Mouse (Mus musculus): ENCODE measurements around the gene Adamts18. TPM values are rescaled to one million over a fixed set of nuclear protein-coding genes. Genes with fewer than 3 reads are reported as not detected.

The Adamts18 gene
- polyA plus RNA-seq (2015; fragmentation: Nextera tagmentation; extraction: Ambion mirVana), result 7.9 and 9.3 TPM in 2 replicates

DNA sequence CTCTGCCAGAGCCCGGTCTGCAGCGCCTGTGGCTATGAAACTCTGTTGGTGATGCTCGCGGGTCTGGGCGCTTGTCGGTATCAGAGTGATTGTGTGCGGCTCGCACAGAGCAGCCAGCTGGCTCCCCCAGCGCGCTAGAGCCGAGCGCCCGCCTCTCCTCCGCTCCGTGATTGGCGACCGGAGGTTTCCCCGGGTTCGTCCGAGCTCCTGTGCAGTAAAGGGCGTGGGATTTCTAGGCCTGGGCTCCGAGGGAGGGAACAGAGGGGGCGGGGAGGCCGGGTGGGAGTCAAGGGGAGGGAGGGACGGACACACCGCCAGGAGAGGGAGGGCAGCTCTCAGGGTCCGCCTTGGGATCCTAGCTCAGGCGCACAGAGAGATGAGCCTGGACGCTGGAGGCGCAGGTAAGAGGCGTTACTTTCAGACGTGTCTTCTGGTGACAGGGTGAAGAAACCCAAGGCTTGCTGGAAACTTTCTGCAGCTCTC is at the start of gene Adamts18:
TSS of gene Adamts18 (minus strand) at position 86 of the 483 bp plus-strand sequence.
- Histone ChIP-seq H3K4me1 (peaks cover 24% of the 10 kb centered on the region), H3K36me3 (no peaks in the 10 kb centered on the region), H3K27me3 (peaks cover 44% of the 10 kb centered on the region), H3K27ac (replicated peaks) (peak within 1 kb of the TSS; percentile 28; the same call in 1 of the 2 replicates), H3K4me2 (replicated peaks) (peak within 1 kb of the TSS; percentile 96), H3K4me3 (replicated peaks) (peak within 1 kb of the TSS; percentile 52), H3K9ac (peak within 1 kb of the TSS; percentile 31; the same call in 1 of the 2 replicates), H3K9me3 (replicated peaks) (no peaks in the 10 kb centered on the region; the same call in 1 of the 2 replicates)
- ATAC-seq (ENCODE audit: insufficient number of reproducible peaks, low FRiP score, low TSS enrichment, low read depth), result peak; percentile 78
- WGBS, result under 1% methylated on average over 32 of the region's 32 CpGs

DNA sequence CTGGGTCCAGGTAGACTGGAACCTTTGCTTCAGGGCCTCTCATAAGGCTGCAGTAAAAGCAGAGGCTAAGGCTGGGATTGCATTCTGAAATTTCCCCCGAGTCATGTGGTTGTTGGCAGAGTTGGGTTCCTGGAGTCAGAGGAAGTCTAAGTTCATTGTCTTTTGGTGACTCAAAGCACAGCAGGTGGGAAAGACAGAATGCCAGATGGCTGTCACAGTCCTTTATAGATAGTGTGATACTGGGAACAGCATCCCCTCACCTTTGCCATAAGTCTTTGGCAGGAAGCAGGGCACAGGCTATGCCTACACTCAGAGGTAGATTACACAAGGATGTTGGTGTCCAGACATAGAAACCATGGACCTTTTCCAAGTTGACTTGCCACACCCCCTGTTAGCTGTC is 47.9 kb upstream of the Adamts18 start:
- Histone ChIP-seq H3K36me3 (no peaks in the 10 kb centered on the region), H3K4me3 (replicated peaks) (no peak overlapping the region), H3K27ac (replicated peaks) (no peak overlapping the region), H3K27me3 (no peaks in the 10 kb centered on the region), H3K4me2 (replicated peaks) (no peak overlapping the region), H3K9ac (no peak overlapping the region), H3K9me3 (replicated peaks) (no peaks in the 10 kb centered on the region), H3K4me1 (no peaks in the 10 kb centered on the region)
- peak; percentile 29; the same call in 1 of the 2 replicates for ATAC-seq (ENCODE audit: insufficient number of reproducible peaks, low FRiP score, low TSS enrichment, low read depth)
- 88% methylated on average over 1 of the region's 1 CpGs for WGBS

DNA sequence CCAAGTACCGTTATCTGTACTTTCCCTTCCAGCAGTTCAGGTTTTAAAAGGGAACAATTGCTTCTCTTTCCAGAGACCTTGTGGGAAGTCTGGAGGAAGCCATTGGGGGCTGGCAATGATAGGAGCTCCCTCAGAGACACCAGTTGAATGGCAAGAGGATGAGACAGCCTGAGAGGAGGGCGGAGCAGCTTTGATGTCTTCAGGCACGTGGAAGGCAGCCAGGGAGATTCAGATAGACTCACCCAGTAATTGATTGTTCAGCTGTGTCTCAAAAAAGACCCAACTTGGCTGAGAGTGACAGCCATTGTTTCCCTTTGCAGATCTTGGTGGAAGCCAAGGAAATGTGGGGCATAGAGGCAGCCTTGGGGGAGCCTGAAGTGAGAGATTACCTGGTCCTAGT is 42.8 kb upstream of the Adamts18 start:
- no peak overlapping the region for H3K4me2 ChIP-seq (replicated peaks)
- no peaks in the 10 kb centered on the region for H3K36me3 ChIP-seq
- H3K27me3 ChIP-seq, result no peaks in the 10 kb centered on the region
- H3K9ac ChIP-seq, result no peak overlapping the region
- no peaks in the 10 kb centered on the region for H3K9me3 ChIP-seq (replicated peaks)
- WGBS, result 43% methylated on average over 3 of the region's 3 CpGs
- H3K27ac ChIP-seq (replicated peaks), result no peak overlapping the region
- no peaks in the 10 kb centered on the region for H3K4me1 ChIP-seq
- no peak for ATAC-seq (ENCODE audit: insufficient number of reproducible peaks, low FRiP score, low TSS enrichment, low read depth)
- H3K4me3 ChIP-seq (replicated peaks), result no peak overlapping the region

DNA sequence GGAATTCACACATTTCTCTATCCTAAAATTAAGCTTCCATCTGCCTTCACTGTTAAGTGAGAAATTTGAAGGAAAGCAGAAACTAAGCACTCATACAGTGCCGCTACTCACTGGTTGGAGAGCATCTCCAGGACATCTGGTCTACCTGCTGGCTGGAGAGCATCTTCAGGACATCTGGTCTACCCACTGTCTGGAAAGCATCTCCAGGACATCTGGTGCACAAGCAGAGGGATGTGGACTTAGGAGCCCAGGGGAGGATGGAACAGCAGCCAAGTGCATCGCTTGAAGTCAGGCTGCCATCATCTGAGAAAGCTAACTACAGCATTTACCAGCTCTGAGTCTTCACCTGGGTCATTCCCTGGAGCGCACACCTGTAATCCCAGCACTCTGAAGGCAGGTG is 38.0 kb upstream of the Adamts18 start:
- Histone ChIP-seq H3K36me3 (no peaks in the 10 kb centered on the region), H3K9ac (no peak overlapping the region), H3K4me3 (replicated peaks) (no peak overlapping the region), H3K4me1 (no peaks in the 10 kb centered on the region), H3K4me2 (replicated peaks) (no peak overlapping the region), H3K27me3 (no peaks in the 10 kb centered on the region), H3K9me3 (replicated peaks) (no peaks in the 10 kb centered on the region), H3K27ac (replicated peaks) (no peak overlapping the region)
- 85% methylated on average over 3 of the region's 3 CpGs for WGBS
- no peak for ATAC-seq (ENCODE audit: insufficient number of reproducible peaks, low FRiP score, low TSS enrichment, low read depth)

DNA sequence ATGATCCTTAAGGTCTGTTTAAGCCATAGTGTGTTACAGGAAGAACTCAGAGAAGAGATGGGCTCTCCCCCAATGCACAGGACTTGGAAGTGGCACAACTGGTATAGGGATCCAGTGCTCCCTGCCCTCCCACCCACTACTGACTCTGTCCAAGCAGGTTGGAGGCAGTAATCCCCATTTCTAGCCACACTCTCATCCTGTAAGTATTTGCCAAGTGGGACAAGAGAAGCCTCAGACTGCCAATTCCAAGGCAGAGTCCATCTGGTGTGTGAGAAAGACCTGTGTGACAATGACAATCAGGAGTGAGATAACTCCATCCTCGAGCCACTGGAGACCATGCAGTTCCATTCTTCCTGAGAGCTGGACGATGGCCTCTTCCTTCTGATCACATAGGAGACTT is 36.6 kb upstream of the Adamts18 start:
- Histone ChIP-seq H3K9me3 (replicated peaks) (no peaks in the 10 kb centered on the region), H3K27me3 (no peaks in the 10 kb centered on the region), H3K36me3 (no peaks in the 10 kb centered on the region), H3K4me3 (replicated peaks) (no peak overlapping the region), H3K9ac (no peak overlapping the region), H3K4me1 (no peaks in the 10 kb centered on the region), H3K27ac (replicated peaks) (no peak overlapping the region), H3K4me2 (replicated peaks) (no peak overlapping the region)
- WGBS, result 74% methylated on average over 2 of the region's 2 CpGs
- ATAC-seq (ENCODE audit: insufficient number of reproducible peaks, low FRiP score, low TSS enrichment, low read depth), result no peak

DNA sequence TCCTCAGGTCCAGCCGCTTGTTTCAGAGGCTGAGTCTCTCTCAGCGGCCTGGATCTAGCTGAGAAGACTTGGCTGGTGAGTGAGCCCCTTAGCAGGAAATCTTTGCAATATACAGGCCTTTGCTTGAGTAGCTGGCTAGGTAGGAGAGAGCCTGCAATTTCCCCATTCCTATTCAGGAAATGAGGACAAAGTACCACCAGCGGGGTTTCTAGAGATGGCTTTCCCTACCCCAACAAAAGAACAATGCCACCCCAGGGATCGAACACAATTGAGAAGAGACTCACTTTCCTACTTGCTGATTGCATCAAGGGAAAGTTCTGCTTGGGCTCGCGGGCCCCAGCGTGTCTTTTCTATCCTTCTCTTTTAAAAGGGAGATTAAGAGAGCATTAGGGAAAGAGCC is 35.5 kb upstream of the Adamts18 start:
- 27% methylated on average over 7 of the region's 7 CpGs for WGBS

DNA sequence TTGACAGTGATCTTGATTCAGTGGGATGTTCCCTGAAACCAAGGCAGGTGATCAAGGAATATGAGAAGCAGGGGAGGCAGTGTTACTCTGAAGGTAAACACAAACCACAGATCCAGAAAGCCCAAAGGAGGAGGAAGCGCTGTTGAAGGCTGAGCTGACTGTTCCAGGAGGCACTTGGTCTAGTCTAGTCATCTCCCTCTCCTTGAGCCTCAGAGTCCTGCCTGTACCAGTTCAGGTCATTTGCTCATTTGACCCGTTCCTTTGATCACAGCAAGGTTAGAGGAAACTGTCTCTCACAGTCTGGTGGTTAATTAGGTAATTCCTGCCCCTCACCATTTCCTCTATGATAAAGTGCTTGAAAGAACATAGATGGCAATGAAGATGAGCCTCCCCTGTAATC is 34.0 kb upstream of the Adamts18 start:
- Histone ChIP-seq H3K27ac (replicated peaks) (no peak overlapping the region), H3K9ac (no peak overlapping the region), H3K9me3 (replicated peaks) (no peaks in the 10 kb centered on the region), H3K36me3 (no peaks in the 10 kb centered on the region), H3K4me2 (replicated peaks) (no peak overlapping the region), H3K4me3 (replicated peaks) (no peak overlapping the region), H3K4me1 (no peaks in the 10 kb centered on the region), H3K27me3 (no peaks in the 10 kb centered on the region)
- ATAC-seq (ENCODE audit: insufficient number of reproducible peaks, low FRiP score, low TSS enrichment, low read depth), result no peak
- 61% methylated on average over 2 of the region's 2 CpGs for WGBS

More for the DNA sequence above, 35.5 kb upstream of the Adamts18 start:
- no peak overlapping the region for H3K27ac ChIP-seq (replicated peaks)
- H3K4me2 ChIP-seq (replicated peaks), result no peak overlapping the region
- H3K4me1 ChIP-seq, result no peaks in the 10 kb centered on the region
- H3K9me3 ChIP-seq (replicated peaks), result no peaks in the 10 kb centered on the region
- H3K9ac ChIP-seq, result no peak overlapping the region
- H3K27me3 ChIP-seq, result no peaks in the 10 kb centered on the region
- no peak overlapping the region for H3K4me3 ChIP-seq (replicated peaks)
- no peaks in the 10 kb centered on the region for H3K36me3 ChIP-seq
- ATAC-seq (ENCODE audit: insufficient number of reproducible peaks, low FRiP score, low TSS enrichment, low read depth), result no peak

DNA sequence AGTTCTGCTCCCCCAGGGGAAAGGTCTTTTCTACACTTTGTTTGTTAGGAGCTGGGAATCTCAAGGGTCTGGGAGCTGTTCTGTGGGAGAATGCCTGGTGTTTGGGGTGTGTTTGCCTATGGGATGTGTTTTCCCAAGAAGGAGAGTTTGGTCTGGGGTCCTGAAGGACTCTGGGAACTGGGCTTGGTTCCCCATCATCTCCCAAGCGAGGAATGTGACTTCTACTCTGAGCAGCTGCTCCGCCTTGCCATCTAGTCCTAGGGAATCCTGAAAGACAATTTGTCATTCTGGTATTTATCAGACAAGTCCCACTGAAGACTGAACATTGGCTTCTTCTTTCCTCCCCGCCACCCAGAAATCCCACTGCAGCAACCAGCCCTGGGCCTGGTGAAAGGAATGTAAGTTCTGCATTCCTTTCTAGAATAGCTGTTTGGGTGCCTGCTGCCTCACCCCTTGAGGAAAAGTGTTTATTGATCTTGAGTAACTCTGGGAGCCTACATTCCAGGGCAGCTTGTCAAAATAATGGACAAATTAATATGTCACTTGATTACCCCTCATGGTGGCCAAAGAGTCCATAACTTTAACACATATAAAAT is 30.0 kb upstream of the Adamts18 start:
- Histone ChIP-seq H3K27me3 (no peaks in the 10 kb centered on the region), H3K9ac (no peak overlapping the region), H3K27ac (replicated peaks) (no peak overlapping the region), H3K9me3 (replicated peaks) (no peaks in the 10 kb centered on the region), H3K36me3 (no peaks in the 10 kb centered on the region), H3K4me2 (replicated peaks) (no peak overlapping the region), H3K4me3 (replicated peaks) (no peak overlapping the region), H3K4me1 (0 out of 2 replicates have a peak, but pooled peaks cover 2% of the 10 kb centered on the region)
- 52% methylated on average over 3 of the region's 3 CpGs for whole genome bisulfite sequencing
- ATAC-seq (ENCODE audit: insufficient number of reproducible peaks, low FRiP score, low TSS enrichment, low read depth), result no peak

DNA sequence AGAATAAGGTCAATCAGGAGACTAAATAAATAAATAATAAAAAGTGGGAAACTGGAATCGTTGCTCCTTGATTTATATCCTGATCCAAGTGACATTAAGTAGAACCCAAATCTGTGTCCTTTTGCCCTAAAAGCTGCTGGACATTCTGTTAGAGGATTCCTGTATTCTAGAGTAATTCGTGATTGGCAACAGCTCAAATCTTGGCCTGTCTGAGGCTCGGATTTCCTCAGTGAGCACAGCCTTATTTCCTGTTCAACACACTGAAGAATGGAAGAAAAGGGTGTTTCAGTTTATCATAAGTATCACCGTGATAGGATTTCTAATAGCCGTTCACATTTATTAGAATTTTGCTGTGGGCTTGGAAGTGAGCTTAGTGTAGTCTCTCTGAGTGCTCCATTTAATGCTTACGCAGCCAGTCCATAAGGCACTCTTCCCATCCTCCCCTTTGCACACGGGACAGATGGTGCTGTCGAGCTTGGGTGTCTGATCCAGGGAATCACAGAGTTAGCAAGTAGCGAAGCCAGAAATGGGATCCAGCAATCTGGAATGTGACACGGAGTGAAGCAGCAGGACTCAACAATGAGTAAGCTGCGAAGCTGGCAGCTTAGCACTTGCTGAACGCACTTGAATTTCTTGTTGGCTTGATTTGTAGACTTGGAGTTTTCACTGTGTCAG is 25.0 kb upstream of the Adamts18 start:
- no peak overlapping the region for H3K4me3 ChIP-seq (replicated peaks)
- ATAC-seq (ENCODE audit: insufficient number of reproducible peaks, low FRiP score, low TSS enrichment, low read depth), result no peak
- 66% methylated on average over 12 of the region's 12 CpGs for WGBS
- no peak overlapping the region for H3K4me2 ChIP-seq (replicated peaks)
- H3K9me3 ChIP-seq (replicated peaks), result no peaks in the 10 kb centered on the region
- no peaks in the 10 kb centered on the region for H3K27me3 ChIP-seq
- no peak overlapping the region for H3K27ac ChIP-seq (replicated peaks)
- no peaks in the 10 kb centered on the region for H3K36me3 ChIP-seq
- no peak overlapping the region for H3K9ac ChIP-seq
- 0 out of 2 replicates have a peak, but pooled peaks cover 2% of the 10 kb centered on the region for H3K4me1 ChIP-seq

DNA sequence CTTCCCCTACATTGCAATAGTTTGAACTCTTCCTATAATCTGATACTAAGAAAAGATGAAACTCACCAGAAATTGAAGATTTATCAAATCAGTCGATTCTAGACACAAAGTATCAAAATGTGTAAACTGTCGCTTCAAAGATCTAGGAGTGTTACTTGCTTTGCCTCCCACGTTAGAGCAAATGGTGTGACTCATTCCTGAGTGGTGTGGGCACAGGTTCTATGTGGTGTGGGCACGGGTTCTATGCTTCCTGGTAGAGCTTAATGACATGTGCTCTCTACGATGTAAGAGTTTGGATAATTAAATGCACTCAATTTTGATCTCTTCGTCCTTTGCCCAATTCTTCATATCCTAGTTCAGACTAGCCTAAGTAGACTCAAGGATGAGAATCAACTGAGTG is 23.9 kb upstream of the Adamts18 start:
- 86% methylated on average over 6 of the region's 6 CpGs for WGBS
- Histone ChIP-seq H3K9me3 (replicated peaks) (no peaks in the 10 kb centered on the region), H3K27me3 (no peaks in the 10 kb centered on the region), H3K36me3 (no peaks in the 10 kb centered on the region), H3K4me3 (replicated peaks) (no peak overlapping the region), H3K4me2 (replicated peaks) (no peak overlapping the region), H3K9ac (no peak overlapping the region), H3K4me1 (0 out of 2 replicates have a peak, but pooled peaks cover 2% of the 10 kb centered on the region), H3K27ac (replicated peaks) (no peak overlapping the region)
- no peak for ATAC-seq (ENCODE audit: insufficient number of reproducible peaks, low FRiP score, low TSS enrichment, low read depth)

DNA sequence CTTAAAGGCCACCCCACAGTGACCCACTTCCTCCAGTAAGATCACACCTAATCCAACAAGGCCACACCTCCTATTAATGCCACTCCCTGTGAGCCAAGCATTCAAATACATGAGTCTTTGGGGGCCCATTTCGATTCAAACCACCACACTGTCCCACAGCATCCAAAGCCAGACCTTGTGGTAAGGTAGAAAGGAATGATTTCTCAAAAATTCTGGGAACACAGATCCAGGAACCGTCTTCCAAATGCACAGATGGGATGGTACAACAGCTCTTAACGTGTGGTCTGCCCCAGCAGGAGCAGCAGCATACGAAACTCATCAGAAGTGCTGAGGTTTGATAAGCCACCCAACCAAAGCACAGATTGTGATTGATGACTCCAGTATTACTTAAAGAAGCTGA is 18.0 kb upstream of the Adamts18 start:
- Histone ChIP-seq H3K27me3 (no peaks in the 10 kb centered on the region), H3K27ac (replicated peaks) (no peak overlapping the region), H3K36me3 (no peaks in the 10 kb centered on the region), H3K9ac (no peak overlapping the region), H3K4me1 (no peaks in the 10 kb centered on the region), H3K9me3 (replicated peaks) (no peaks in the 10 kb centered on the region), H3K4me3 (replicated peaks) (no peak overlapping the region), H3K4me2 (replicated peaks) (no peak overlapping the region)
- 77% methylated on average over 4 of the region's 4 CpGs for WGBS
- ATAC-seq (ENCODE audit: insufficient number of reproducible peaks, low FRiP score, low TSS enrichment, low read depth), result no peak

Measured in embryonic facial prominence, embryonic 15.5 days (tissue).